Mouse (Mus musculus): Measurements from ENCODE around the gene Kcnma1.

DNA sequence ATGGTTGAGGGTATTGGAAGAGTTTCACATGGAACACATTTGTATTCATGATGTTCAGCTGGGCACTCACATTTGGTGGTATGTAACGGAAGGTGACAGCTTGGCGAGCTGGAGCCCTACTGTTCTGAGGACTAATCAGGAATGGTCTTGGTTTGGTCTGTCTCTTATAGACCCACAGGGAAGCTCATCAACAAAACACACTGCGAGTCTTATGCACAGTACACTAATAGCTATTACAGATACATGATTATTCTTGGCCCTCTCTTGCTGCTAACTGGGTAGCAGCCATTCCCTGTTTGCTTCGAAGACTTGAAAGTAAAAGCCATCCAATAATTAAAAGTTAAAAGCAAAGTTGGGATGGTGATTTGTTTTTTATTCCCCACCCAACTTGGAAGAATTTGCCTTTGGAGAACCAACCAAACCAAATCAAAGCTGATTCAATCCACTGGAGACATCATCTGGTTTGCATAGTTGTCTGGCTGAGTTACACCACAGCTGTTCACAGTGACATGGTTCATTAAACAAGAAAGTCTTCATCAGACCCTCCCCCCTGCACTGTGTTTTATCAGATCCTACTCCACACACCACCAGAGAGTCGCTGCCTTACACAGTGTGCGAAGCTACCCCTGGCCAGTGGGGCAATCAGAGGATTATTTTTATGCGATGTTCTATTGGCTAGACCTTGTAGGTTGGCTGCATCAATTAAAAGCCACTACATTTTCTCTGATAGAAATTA is 299.7 kb downstream of the Kcnma1 start:
- TF ChIP-seq CTCF (IDR thresholded peaks at IDR 0.05 in 2 of 3, conservative IDR thresholded peaks at IDR 0.05 in 1 of 3; ENCODE audit: control insufficient read depth in 1 of 3, insufficient read depth in 1 of 3, low read depth in 2 of 3, low read length in 3 of 3, poor library complexity in 1 of 3, severe bottlenecking in 1 of 3) (no peak), TBP (IDR thresholded peaks at IDR 0.05; ENCODE audit: low read depth, low read length) (no peak), SMC3 (IDR thresholded peaks at IDR 0.05; ENCODE audit: low read depth, low read length) (no peak), POLR2A (IDR thresholded peaks at IDR 0.05; ENCODE audit: control insufficient read depth in 1 of 2, insufficient read depth in 1 of 2, low read depth in 1 of 2, low read length in 2 of 2, poor library complexity in 1 of 2) (no peak)

Measured in MEL (cell line).